Mouse (Mus musculus): Measurements from ENCODE around the gene Slc27a5.

GRCm38 (mm10) chr7:12980291-12980690, 17.7 kb downstream of the Slc27a5 start:
- TF ChIP-seq CTCF (IDR thresholded peaks at IDR 0.05; ENCODE audit: insufficient read depth, low read length) (no peak), POLR2A (IDR thresholded peaks at IDR 0.05; ENCODE audit: borderline replicate concordance, extremely low read depth, low read depth, low read length) (no peak)

All from lung, adult 2 months (tissue).